Mouse (Mus musculus) forebrain, embryonic 12.5 days (tissue): ENCODE data around the gene Sfxn2. TPM values are rescaled to one million over a fixed set of nuclear protein-coding genes. Genes with fewer than 3 reads are reported as not detected.

Source experiments
- ATAC-seq: fragments of 200-750 bp; cut with Nextera tagmentation; 2 replicates; pipeline ENCODE4 v1.8.0; 2017; ENCODE audit warnings: moderate TSS enrichment; ENCODE audit not compliant: low FRiP score
- H3K27ac ChIP-seq: fragments of 300-500 bp; sonication (generic); 2 replicates; pipeline ENCODE4 v1.5.1; 2016; ENCODE audit warnings: mild to moderate bottlenecking
- H3K27me3 ChIP-seq: fragments of 300-500 bp; sonication (generic); 2 replicates; pipeline ENCODE4 v1.6.1; 2016; ENCODE audit warnings: mild to moderate bottlenecking
- H3K36me3 ChIP-seq: fragments of 300-500 bp; sonication (generic); replicated peaks from 2 replicates; pipeline ENCODE4 v1.6.1; 2016; ENCODE audit warnings: mild to moderate bottlenecking
- H3K4me1 ChIP-seq: fragments of 300-500 bp; sonication (generic); 2 replicates; pipeline ENCODE4 v1.6.1; 2016
- H3K4me2 ChIP-seq: fragments of 300-500 bp; sonication (generic); 2 replicates; pipeline ENCODE4 v1.6.1; 2016; ENCODE audit warnings: mild to moderate bottlenecking, moderate library complexity
- H3K4me3 ChIP-seq: fragments of 300-500 bp; sonication (generic); replicated peaks from 2 replicates; pipeline ENCODE4 v1.5.1; 2016; ENCODE audit warnings: mild to moderate bottlenecking
- H3K9ac ChIP-seq: fragments of 300-500 bp; sonication (generic); 2 replicates; pipeline ENCODE4 v1.6.1; 2016; ENCODE audit warnings: mild to moderate bottlenecking
- H3K9me3 ChIP-seq: fragments of 300-500 bp; sonication (generic); 2 replicates; pipeline ENCODE4 v1.6.1; 2016
- WGBS: fragments of 180-500 bp; shearing (Covaris S2); methylation state at CpG from one replicate; pipeline ENCODE4 v1.1.7; 2016; 5-methylcytosine and 5-hydroxymethylcytosine counted together
- polyA plus RNA-seq: library from polyadenylated mRNA; unstranded; fragments of >200 nt; fragmentation: Nextera tagmentation; extraction: Ambion mirVana; gene quantifications from 2 replicates; pipeline ENCODE4 v1.2.1, GENCODE M21; 2016

The Sfxn2 gene
- 12.2 and 14.6 TPM in 2 replicates for polyA plus RNA-seq

DNA sequence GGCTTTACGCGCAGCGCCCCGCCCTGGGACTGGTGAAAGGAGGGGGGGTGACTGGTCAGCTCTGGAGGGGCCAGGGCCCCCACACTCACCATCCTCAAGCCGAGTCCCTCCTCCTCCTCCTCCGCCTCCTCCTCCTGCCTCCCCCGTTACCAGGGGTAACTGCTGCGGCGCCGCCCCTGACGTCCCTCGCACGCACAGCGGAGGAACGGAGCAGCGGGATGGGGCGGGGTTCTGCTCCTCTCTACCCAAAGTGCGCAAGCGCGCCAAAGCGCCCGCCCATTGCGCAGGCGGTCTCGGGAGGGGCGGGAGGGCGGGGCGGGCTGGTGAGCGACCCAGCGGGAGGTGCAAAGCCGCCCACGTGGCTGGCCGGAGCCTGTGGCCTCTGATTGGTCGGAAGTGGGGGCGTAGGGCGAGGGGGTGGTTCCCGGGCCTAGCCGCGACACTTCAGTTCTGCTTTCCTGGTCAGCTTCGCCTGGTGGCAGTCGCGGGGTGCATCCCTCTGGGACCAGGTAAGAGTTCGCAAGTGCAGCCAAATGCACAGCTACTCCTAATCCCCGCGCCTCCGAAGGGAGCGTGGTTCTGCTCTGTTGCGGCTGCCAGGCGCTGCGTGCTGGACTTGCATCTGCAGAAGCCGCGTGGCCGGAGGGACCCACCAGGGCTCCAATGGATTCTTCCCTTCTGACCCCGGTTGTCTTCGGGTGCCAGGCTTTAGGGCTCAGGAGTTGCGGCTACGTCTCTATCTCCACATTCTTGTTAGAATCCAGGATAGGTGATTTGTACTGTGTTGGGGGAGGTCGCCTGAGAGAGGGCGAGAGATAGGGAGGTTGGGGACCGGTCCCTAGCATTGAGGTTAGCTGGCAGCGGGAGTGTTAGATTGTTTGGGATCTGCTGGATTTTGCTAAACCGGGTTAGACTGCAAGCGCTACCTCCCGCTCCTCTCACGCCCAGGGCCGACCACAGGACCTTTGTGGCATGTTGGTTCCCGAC, at the start of gene Sfxn2, which contains the start of gene Arl3:
TSS of gene Sfxn2 (plus strand) at position 415 of the 987 bp plus-strand sequence.
TSS of gene Arl3 (minus strand) at position 248 of the 987 bp plus-strand sequence.
- Histone ChIP-seq H3K4me3 (peak within 1 kb of the TSS; percentile 81), H3K36me3 (no peaks in the 10 kb centered on the region), H3K4me1 (peaks cover 22% of the 10 kb centered on the region), H3K27me3 (no peaks in the 10 kb centered on the region), H3K4me2 (peak within 1 kb of the TSS; percentile 67), H3K9me3 (no peaks in the 10 kb centered on the region), H3K9ac (peak within 1 kb of the TSS; percentile 83), H3K27ac (peak within 1 kb of the TSS; percentile 81)
- WGBS: under 1% methylated on average over 64 of the region's 67 CpGs
- ATAC-seq: peak; percentile 97

- H3K9ac ChIP-seq: peak overlapping the region; percentile 45; the same call in 1 of the 2 replicates
- no peaks in the 10 kb centered on the region for H3K9me3 ChIP-seq
- under 1% methylated on average over 20 of the region's 20 CpGs for WGBS
- H3K4me2 ChIP-seq: peak overlapping the region; percentile 54
- H3K4me1 ChIP-seq: peaks cover 72% of the 10 kb centered on the region
- peak overlapping the region; percentile 95 for H3K27ac ChIP-seq
- ATAC-seq: peak; percentile 91
- no peaks in the 10 kb centered on the region for H3K27me3 ChIP-seq
- peak overlapping the region; percentile 25 for H3K4me3 ChIP-seq
- no peaks in the 10 kb centered on the region for H3K36me3 ChIP-seq
These were observed 49.5 kb upstream of the Sfxn2 start for GRCm38 (mm10) chr19:46523480-46524151.

DNA sequence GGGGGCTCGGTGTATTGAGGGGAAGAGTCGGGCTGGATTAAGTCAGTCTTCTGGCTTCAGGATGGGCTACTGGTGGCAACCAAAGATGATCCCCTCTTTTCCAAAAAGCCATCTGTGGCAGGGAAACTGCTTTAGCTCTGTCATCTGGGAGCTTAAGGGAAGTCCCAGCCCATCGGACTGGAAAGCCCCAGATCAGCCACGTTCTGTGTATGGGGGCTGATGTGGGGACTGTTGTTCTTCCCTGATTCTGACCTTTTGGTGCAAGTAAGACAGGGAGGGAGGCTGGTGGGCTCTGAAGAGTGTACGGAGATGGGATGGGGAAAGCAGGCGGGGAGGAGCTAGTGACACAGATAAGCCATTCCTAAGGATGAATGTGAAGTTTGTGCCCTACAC, 49.0 kb upstream of the Sfxn2 start:
- peak overlapping the region; percentile 95 for H3K27ac ChIP-seq
- H3K27me3 ChIP-seq: no peaks in the 10 kb centered on the region
- H3K9me3 ChIP-seq: no peaks in the 10 kb centered on the region
- peaks cover 72% of the 10 kb centered on the region for H3K4me1 ChIP-seq
- no peaks in the 10 kb centered on the region for H3K36me3 ChIP-seq
- no peak; the same call in 1 of the 2 replicates for ATAC-seq
- peak overlapping the region; percentile 25 for H3K4me3 ChIP-seq
- 11% methylated on average over 6 of the region's 6 CpGs for WGBS
- peak overlapping the region; percentile 54 for H3K4me2 ChIP-seq
- H3K9ac ChIP-seq: peak overlapping the region; percentile 43

DNA sequence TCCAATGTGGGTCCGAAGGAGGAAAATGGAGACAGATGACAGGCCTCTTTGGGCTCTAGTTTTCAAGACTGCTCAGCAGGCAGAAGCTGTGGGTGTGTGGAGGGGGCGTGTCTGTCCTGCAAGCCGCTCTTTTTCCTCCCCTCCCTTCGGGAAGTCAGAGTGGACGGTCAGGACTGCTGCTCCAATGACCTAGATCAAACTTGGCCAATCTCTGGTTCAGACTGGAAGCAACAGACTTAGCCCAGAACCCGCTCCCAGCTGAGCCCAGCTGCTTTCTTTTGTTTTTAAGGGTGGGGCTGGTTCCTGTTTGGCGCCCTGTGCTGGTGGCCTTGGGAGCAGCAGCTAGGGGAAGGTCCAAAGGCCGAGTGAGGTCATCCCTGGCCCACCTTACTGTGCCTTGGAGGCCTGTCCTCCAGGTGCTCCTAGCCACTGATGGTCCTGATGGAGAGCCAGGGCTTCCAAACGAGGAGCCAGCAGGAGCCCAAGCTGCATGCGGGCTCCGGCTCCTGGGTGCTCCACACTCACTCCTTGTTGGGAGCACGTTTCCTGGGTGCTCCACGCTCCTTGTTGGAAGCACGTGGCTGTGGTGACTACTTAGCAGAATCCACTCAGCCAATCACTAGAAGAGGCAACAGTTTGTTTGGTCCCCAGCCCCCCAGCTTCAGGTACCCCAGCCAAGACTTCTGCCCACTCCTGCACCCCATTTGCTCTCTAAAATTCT, 48.4 kb upstream of the Sfxn2 start:
- H3K4me1 ChIP-seq: peaks cover 74% of the 10 kb centered on the region
- no peak for ATAC-seq
- H3K9ac ChIP-seq: peak overlapping the region; percentile 43; the same call in 1 of the 2 replicates
- H3K27me3 ChIP-seq: no peaks in the 10 kb centered on the region
- H3K4me2 ChIP-seq: peak overlapping the region; percentile 54
- no peaks in the 10 kb centered on the region for H3K36me3 ChIP-seq
- H3K27ac ChIP-seq: peak overlapping the region; percentile 95
- 23% methylated on average over 14 of the region's 14 CpGs for WGBS
- no peaks in the 10 kb centered on the region for H3K9me3 ChIP-seq
- H3K4me3 ChIP-seq: peak overlapping the region; percentile 25; the same call in 1 of the 2 replicates

DNA sequence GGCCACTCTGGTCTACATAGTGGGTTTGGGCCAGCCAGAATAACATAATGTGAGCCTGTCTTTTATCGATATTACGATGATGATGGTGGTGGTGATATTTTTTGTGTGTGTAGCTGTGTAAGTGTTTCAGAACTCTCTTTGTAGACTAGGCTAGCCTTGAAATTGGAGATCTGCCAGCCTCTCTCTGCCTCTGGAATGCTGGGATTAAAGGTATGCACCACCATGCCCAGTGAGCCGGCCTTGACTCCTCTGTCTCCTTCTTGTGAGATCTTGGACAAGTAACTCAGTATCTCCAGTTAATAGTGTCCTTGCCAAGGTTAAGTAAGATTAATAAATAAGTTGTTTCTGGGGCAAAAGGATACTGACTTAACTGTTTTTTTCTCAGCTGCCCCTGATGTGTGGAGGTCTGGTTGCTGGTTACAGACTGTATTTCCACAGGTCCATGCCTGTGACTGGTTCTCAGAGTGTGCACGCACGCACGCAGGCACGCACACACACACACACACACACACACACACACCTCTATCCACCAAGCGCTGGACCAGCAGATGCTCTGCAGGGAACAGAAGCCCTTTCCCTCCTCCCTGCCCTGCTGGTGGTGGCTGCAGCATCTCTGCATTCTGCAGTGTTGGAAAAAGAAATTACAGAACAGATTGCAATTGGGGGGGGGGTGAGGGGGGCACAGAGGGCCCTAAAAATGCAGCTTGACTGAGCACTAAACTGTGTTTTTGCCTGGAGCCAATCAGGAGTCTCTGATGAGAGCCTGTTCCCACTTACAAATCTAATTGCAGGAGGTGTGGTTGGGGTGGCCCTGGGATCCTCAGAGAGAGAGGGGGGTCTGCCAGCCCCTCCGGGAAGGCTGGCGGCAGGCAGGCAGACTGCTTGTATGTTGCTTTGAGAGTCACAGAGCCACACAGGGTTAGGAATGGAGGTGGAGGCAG, 47.2 kb upstream of the Sfxn2 start:
- Histone ChIP-seq H3K27me3 (no peaks in the 10 kb centered on the region), H3K9me3 (no peaks in the 10 kb centered on the region), H3K9ac (peak overlapping the region; percentile 12; the same call in 1 of the 2 replicates), H3K36me3 (no peaks in the 10 kb centered on the region), H3K4me3 (no peak overlapping the region), H3K4me2 (no peak overlapping the region), H3K27ac (peak overlapping the region; percentile 81), H3K4me1 (peaks cover 86% of the 10 kb centered on the region)
- no peak for ATAC-seq
- 36% methylated on average over 10 of the region's 10 CpGs for WGBS

GRCm38 (mm10) chr19:46527632-46528528, 45.3 kb upstream of the Sfxn2 start:
- Histone ChIP-seq H3K9ac (peak overlapping the region; percentile 51; the same call in 1 of the 2 replicates), H3K9me3 (no peaks in the 10 kb centered on the region), H3K4me2 (peak overlapping the region; percentile 60), H3K27ac (peak overlapping the region; percentile 95), H3K4me3 (peak overlapping the region; percentile 26), H3K27me3 (no peaks in the 10 kb centered on the region), H3K36me3 (no peaks in the 10 kb centered on the region), H3K4me1 (peaks cover 99% of the 10 kb centered on the region)
- WGBS: 7% methylated on average over 17 of the region's 17 CpGs
- ATAC-seq: no peak

DNA sequence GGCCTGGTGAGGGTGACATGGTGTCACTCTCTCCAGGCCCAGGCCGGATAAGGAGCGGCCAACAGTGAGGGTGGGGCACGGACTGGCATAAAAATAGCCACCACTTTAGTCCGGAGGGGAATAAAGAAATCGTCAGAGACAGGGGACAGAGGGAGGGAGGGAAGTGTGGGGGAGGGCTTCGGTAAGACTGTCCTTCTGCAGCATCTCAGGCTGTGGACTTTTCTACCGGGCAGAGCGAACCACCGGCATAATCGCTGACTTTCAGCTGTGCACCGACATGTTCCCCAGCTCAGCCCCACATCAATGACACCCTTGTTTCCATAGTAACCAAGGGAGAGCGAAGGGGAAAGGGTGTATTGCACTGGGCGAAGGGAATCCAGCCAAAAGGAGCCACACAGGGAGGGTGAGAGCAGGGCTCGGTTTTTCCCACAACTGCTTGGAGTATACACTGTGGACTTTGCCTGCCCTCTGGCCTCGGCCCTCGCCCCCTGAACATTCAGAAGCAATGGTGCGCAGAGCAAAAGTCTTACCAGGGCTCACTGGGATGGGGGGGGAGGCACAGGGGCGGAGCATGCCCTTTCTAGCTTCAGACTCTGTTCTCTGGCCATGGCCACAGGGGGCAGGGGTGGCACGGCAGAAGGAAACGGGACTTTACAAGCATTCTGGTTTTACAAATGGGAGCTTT, 44.5 kb upstream of the Sfxn2 start:
- peak; percentile 57 for ATAC-seq
- H3K27me3 ChIP-seq: no peaks in the 10 kb centered on the region
- no peaks in the 10 kb centered on the region for H3K36me3 ChIP-seq
- H3K4me2 ChIP-seq: peak overlapping the region; percentile 60
- under 1% methylated on average over 20 of the region's 20 CpGs for WGBS
- peaks cover 99% of the 10 kb centered on the region for H3K4me1 ChIP-seq
- H3K9me3 ChIP-seq: no peaks in the 10 kb centered on the region
- H3K9ac ChIP-seq: peak overlapping the region; percentile 51
- peak overlapping the region; percentile 95 for H3K27ac ChIP-seq
- peak overlapping the region; percentile 26 for H3K4me3 ChIP-seq

DNA sequence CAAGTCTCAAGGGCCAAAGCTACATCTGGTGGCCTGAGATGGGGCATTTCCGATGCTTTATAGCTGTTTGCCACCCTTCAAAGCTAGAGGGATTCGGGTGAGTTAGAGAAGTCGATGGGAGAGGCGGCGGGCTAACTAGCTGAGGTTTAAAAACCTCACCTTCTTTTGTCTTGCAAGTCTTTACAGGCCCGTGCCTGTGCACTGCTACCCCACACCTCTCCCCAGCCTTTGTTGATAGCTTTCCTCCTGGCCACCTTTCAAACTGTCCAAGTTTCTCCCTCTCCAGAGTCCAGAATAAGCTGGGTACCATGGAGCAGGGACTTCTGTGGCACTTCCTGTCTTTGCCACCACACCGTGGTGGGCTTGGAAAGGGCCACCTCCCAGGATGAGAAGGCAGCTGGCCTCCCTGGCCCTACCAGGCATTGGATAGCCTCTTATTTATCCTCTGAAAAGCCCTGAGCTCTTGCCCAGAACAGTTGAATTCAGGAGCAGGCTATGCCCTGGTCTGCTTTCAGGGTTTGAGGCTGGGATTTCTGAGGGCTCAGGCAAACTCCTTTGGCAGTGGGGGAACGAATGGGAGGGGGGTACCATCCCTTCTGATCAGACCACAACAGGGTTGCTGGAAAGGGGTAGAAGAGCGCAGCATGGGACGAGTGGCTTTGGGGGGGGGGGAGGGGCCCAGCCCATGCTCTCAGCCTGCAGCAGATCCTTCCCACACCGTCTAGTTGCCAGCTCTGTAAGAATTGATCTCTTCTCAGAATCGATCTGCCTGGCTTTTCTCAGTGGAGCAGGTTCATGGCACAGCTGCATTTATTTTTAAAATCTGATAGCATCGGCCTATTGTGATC, 43.3 kb upstream of the Sfxn2 start:
- Histone ChIP-seq H3K4me3 (no peak overlapping the region), H3K27me3 (no peaks in the 10 kb centered on the region), H3K27ac (peak overlapping the region; percentile 95), H3K4me2 (peak overlapping the region; percentile 60), H3K4me1 (peaks cover 95% of the 10 kb centered on the region), H3K9me3 (no peaks in the 10 kb centered on the region), H3K9ac (peak overlapping the region; percentile 51), H3K36me3 (peaks cover 3% of the 10 kb centered on the region; the same call in 1 of the 2 replicates)
- WGBS: 4% methylated on average over 13 of the region's 13 CpGs
- no peak for ATAC-seq

DNA sequence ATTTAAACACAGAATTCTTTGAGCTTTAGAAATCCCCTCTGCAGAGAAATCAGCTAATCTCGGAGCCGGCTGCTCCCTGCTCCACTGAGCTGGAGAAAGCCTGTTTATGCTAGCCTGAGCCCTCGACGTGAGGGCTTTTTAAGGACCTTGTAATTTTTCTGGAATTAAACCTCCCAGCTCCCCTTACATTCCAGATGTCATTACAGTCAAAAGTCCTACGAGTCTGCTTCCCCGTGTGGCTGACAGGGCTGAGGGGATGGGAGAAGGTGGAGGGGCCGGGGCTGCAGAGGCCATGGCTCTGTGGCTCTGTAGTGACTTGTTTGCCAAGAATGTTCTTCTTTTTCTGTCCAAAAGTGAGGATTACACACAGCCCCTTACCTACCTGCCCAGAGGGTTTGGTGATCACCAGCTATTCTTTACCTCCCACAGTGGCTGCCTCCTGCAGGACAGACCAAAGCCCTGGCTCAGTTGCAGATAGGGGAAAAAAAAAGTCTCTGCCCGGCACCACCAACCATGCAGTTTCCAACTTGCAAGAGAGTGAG, 42.6 kb upstream of the Sfxn2 start:
- peak overlapping the region; percentile 95 for H3K27ac ChIP-seq
- 0 out of 2 replicates have a peak overlapping the region, but pooled peaks have one; percentile 60 for H3K4me2 ChIP-seq
- peaks cover 92% of the 10 kb centered on the region for H3K4me1 ChIP-seq
- H3K36me3 ChIP-seq: peaks cover 4% of the 10 kb centered on the region; the same call in 1 of the 2 replicates
- H3K9ac ChIP-seq: peak overlapping the region; percentile 51
- no peaks in the 10 kb centered on the region for H3K27me3 ChIP-seq
- no peak for ATAC-seq
- no peak overlapping the region for H3K4me3 ChIP-seq
- 9% methylated on average over 8 of the region's 8 CpGs for WGBS
- no peaks in the 10 kb centered on the region for H3K9me3 ChIP-seq
